Mouse (Mus musculus) neural tube, embryonic 12.5 days (tissue): Measurements from ENCODE around the gene Lfng. TPM values are rescaled to one million over a fixed set of nuclear protein-coding genes. Genes with fewer than 3 reads are reported as not detected.

Experiments used
- ATAC-seq: fragments of 200-750 bp; cut with Nextera tagmentation; 2 replicates; pipeline ENCODE4 v1.8.0; 2017; ENCODE audit warnings: low read depth, mild to moderate bottlenecking, moderate TSS enrichment, moderate library complexity; ENCODE audit not compliant: low FRiP score
- H3K27ac ChIP-seq: fragments of 300-500 bp; sonication (generic); 2 replicates; pipeline ENCODE4 v1.5.1; 2016
- H3K27me3 ChIP-seq: fragments of 300-500 bp; sonication (generic); replicated peaks from 2 replicates; pipeline ENCODE4 v1.6.1; 2016; ENCODE audit warnings: mild to moderate bottlenecking
- H3K36me3 ChIP-seq: fragments of 300-500 bp; sonication (generic); 2 replicates; pipeline ENCODE4 v1.6.1; 2016; ENCODE audit warnings: mild to moderate bottlenecking
- H3K4me1 ChIP-seq: fragments of 300-500 bp; sonication (generic); 2 replicates; pipeline ENCODE4 v1.6.1; 2016
- H3K4me2 ChIP-seq: fragments of 300-500 bp; sonication (generic); replicated peaks from 2 replicates; pipeline ENCODE4 v1.6.1; 2016; ENCODE audit warnings: mild to moderate bottlenecking
- H3K4me3 ChIP-seq: fragments of 300-500 bp; sonication (generic); 2 replicates; pipeline ENCODE4 v1.5.1; 2016
- H3K9ac ChIP-seq: fragments of 300-500 bp; sonication (generic); 2 replicates; pipeline ENCODE4 v1.6.1; 2016; ENCODE audit warnings: mild to moderate bottlenecking
- H3K9me3 ChIP-seq: fragments of 300-500 bp; sonication (generic); 2 replicates; pipeline ENCODE4 v1.6.1; 2016; ENCODE audit warnings: mild to moderate bottlenecking
- WGBS: fragments of 180-500 bp; shearing (Covaris S2); methylation state at CpG from one replicate; pipeline ENCODE4 v1.1.7; 2016; 5-methylcytosine and 5-hydroxymethylcytosine counted together
- polyA plus RNA-seq: library from polyadenylated mRNA; unstranded; fragments of >200 nt; fragmentation: Nextera tagmentation; extraction: Ambion mirVana; gene quantifications from 2 replicates; pipeline ENCODE4 v1.2.1, GENCODE M21; 2016

The Lfng gene
- polyA plus RNA-seq, 1 experiment from 2014 or later, result 30.5 TPM

GRCm38 (mm10) chr5:140610273-140611011 is 3.3 kb downstream of the Lfng start:
- no peaks in the 10 kb centered on the region for H3K9me3 ChIP-seq

GRCm38 (mm10) chr5:140611021-140611583 is 4.0 kb downstream of the Lfng start:
- no peaks in the 10 kb centered on the region; the same call in 1 of the 2 replicates for H3K27me3 ChIP-seq
- H3K9me3 ChIP-seq, result no peaks in the 10 kb centered on the region
- ATAC-seq, result peak; percentile 62
- H3K4me3 ChIP-seq, result peak overlapping the region; percentile 65
- peak overlapping the region; percentile 80 for H3K4me2 ChIP-seq
- peak overlapping the region; percentile 87 for H3K9ac ChIP-seq
- WGBS, result 4% methylated on average over 21 of the region's 21 CpGs
- H3K27ac ChIP-seq, result peak overlapping the region; percentile 95
- peaks cover 76% of the 10 kb centered on the region for H3K4me1 ChIP-seq
- H3K36me3 ChIP-seq, result peaks cover 32% of the 10 kb centered on the region

More at GRCm38 (mm10) chr5:140610273-140611011, 3.3 kb downstream of the Lfng start:
- Histone ChIP-seq H3K9ac (peak overlapping the region; percentile 87), H3K4me2 (peak overlapping the region; percentile 80), H3K27me3 (no peaks in the 10 kb centered on the region; the same call in 1 of the 2 replicates), H3K36me3 (peaks cover 32% of the 10 kb centered on the region), H3K4me3 (peak overlapping the region; percentile 65), H3K27ac (peak overlapping the region; percentile 95), H3K4me1 (peaks cover 82% of the 10 kb centered on the region)
- under 1% methylated on average over 30 of the region's 30 CpGs for WGBS
- peak; percentile 22 for ATAC-seq

- WGBS, result 5% methylated on average over 15 of the region's 15 CpGs
- Histone ChIP-seq H3K4me2 (peak overlapping the region; percentile 80), H3K36me3 (peaks cover 36% of the 10 kb centered on the region), H3K27me3 (no peaks in the 10 kb centered on the region; the same call in 1 of the 2 replicates), H3K4me1 (peaks cover 70% of the 10 kb centered on the region), H3K9ac (peak overlapping the region; percentile 87), H3K9me3 (no peaks in the 10 kb centered on the region), H3K4me3 (peak overlapping the region; percentile 65), H3K27ac (peak overlapping the region; percentile 95)
- ATAC-seq, result peak; percentile 15
These were observed 4.6 kb downstream of the Lfng start for GRCm38 (mm10) chr5:140611611-140612185.

- peaks cover 65% of the 10 kb centered on the region for H3K4me1 ChIP-seq
These were observed 5.1 kb downstream of the Lfng start for GRCm38 (mm10) chr5:140612191-140612590.

GRCm38 (mm10) chr5:140614141-140614540 is 7.0 kb downstream of the Lfng start:
- no peak for ATAC-seq
- Histone ChIP-seq H3K9me3 (no peaks in the 10 kb centered on the region), H3K27ac (no peak overlapping the region), H3K4me1 (peaks cover 45% of the 10 kb centered on the region), H3K4me2 (no peak overlapping the region), H3K9ac (no peak overlapping the region), H3K27me3 (no peaks in the 10 kb centered on the region; the same call in 1 of the 2 replicates), H3K36me3 (peaks cover 38% of the 10 kb centered on the region), H3K4me3 (no peak overlapping the region)
- WGBS, result 94% methylated on average over 10 of the region's 10 CpGs

More at GRCm38 (mm10) chr5:140612191-140612590, 5.1 kb downstream of the Lfng start:
- Histone ChIP-seq H3K27ac (0 out of 2 replicates have a peak overlapping the region, but pooled peaks have one; percentile 95), H3K36me3 (peaks cover 38% of the 10 kb centered on the region), H3K4me2 (peak overlapping the region; percentile 80), H3K27me3 (no peaks in the 10 kb centered on the region; the same call in 1 of the 2 replicates), H3K4me3 (peak overlapping the region; percentile 65), H3K9me3 (no peaks in the 10 kb centered on the region), H3K9ac (peak overlapping the region; percentile 87)
- WGBS, result 27% methylated on average over 18 of the region's 18 CpGs
- no peak for ATAC-seq

- no peak for ATAC-seq
- peaks cover 38% of the 10 kb centered on the region for H3K4me1 ChIP-seq
- no peak overlapping the region for H3K9ac ChIP-seq
- no peaks in the 10 kb centered on the region for H3K9me3 ChIP-seq
- no peak overlapping the region for H3K4me2 ChIP-seq
- no peak overlapping the region for H3K27ac ChIP-seq
- peaks cover 38% of the 10 kb centered on the region for H3K36me3 ChIP-seq
- no peak overlapping the region for H3K4me3 ChIP-seq
- WGBS, result 82% methylated on average over 4 of the region's 4 CpGs
- H3K27me3 ChIP-seq, result no peaks in the 10 kb centered on the region; the same call in 1 of the 2 replicates
These were observed 7.7 kb downstream of the Lfng start for GRCm38 (mm10) chr5:140614837-140615236.

GRCm38 (mm10) chr5:140615321-140616109 is 8.4 kb downstream of the Lfng start:
- H3K36me3 ChIP-seq, result peaks cover 38% of the 10 kb centered on the region
- H3K4me1 ChIP-seq, result peaks cover 31% of the 10 kb centered on the region
- H3K27me3 ChIP-seq, result no peaks in the 10 kb centered on the region; the same call in 1 of the 2 replicates
- H3K27ac ChIP-seq, result no peak overlapping the region
- no peaks in the 10 kb centered on the region for H3K9me3 ChIP-seq
- no peak overlapping the region for H3K9ac ChIP-seq
- H3K4me2 ChIP-seq, result no peak overlapping the region
- no peak for ATAC-seq
- WGBS, result 84% methylated on average over 10 of the region's 10 CpGs
- no peak overlapping the region for H3K4me3 ChIP-seq

- Histone ChIP-seq H3K27ac (no peak overlapping the region), H3K4me2 (no peak overlapping the region), H3K27me3 (no peaks in the 10 kb centered on the region; the same call in 1 of the 2 replicates), H3K9me3 (no peaks in the 10 kb centered on the region), H3K9ac (no peak overlapping the region), H3K36me3 (peaks cover 40% of the 10 kb centered on the region), H3K4me1 (peaks cover 28% of the 10 kb centered on the region), H3K4me3 (no peak overlapping the region)
- WGBS, result 85% methylated on average over 6 of the region's 6 CpGs
- no peak for ATAC-seq
These were observed 9.0 kb downstream of the Lfng start for GRCm38 (mm10) chr5:140616110-140616503.

- Histone ChIP-seq H3K36me3 (peaks cover 46% of the 10 kb centered on the region), H3K4me3 (no peak overlapping the region), H3K27ac (peak overlapping the region; percentile 28; the same call in 1 of the 2 replicates), H3K4me2 (no peak overlapping the region), H3K27me3 (no peaks in the 10 kb centered on the region; the same call in 1 of the 2 replicates), H3K9me3 (no peaks in the 10 kb centered on the region), H3K9ac (no peak overlapping the region), H3K4me1 (peaks cover 25% of the 10 kb centered on the region)
- 75% methylated on average over 9 of the region's 9 CpGs for WGBS
- ATAC-seq, result no peak
These were observed 9.6 kb downstream of the Lfng start for GRCm38 (mm10) chr5:140616691-140617090.

- Histone ChIP-seq H3K9me3 (no peaks in the 10 kb centered on the region), H3K27me3 (no peaks in the 10 kb centered on the region), H3K4me3 (no peak overlapping the region), H3K4me1 (peaks cover 15% of the 10 kb centered on the region), H3K36me3 (peaks cover 52% of the 10 kb centered on the region), H3K4me2 (no peak overlapping the region), H3K27ac (no peak overlapping the region), H3K9ac (no peak overlapping the region)
- WGBS, result 79% methylated on average over 5 of the region's 5 CpGs
- ATAC-seq, result no peak
These were observed 10.6 kb downstream of the Lfng start for GRCm38 (mm10) chr5:140617714-140618113.

- WGBS, result 18% methylated on average over 6 of the region's 6 CpGs
- peak; percentile 55 for ATAC-seq
- H3K27me3 ChIP-seq, result no peaks in the 10 kb centered on the region
- no peak overlapping the region for H3K4me2 ChIP-seq
- H3K9me3 ChIP-seq, result no peaks in the 10 kb centered on the region
- peaks cover 10% of the 10 kb centered on the region; the same call in 1 of the 2 replicates for H3K4me1 ChIP-seq
- no peak overlapping the region for H3K9ac ChIP-seq
- H3K36me3 ChIP-seq, result peaks cover 52% of the 10 kb centered on the region
- H3K27ac ChIP-seq, result no peak overlapping the region
- H3K4me3 ChIP-seq, result no peak overlapping the region
These were observed 12.1 kb downstream of the Lfng start for GRCm38 (mm10) chr5:140619151-140619771.
